Mouse (Mus musculus) CH12.LX (cell line): ENCODE results near the gene Kctd10. TPM values are rescaled to one million over a fixed set of nuclear protein-coding genes. Genes with fewer than 3 reads are reported as not detected.

Source experiments
- DNase-seq: peaks from one replicate; pipeline ENCODE4 v3.0.0-alpha.2; 2013; ENCODE audit errors: extremely low read depth
- H3K27ac ChIP-seq: 2 replicates; pipeline ENCODE4 v1.5.1; 2012; ENCODE audit warnings: low read depth, mild to moderate bottlenecking, control low read depth, moderate library complexity; ENCODE audit not compliant: insufficient read depth
- H3K27me3 ChIP-seq: replicated peaks from 2 replicates; pipeline ENCODE3; 2012; ENCODE audit warnings: inconsistent platforms
- H3K36me3 ChIP-seq, 2 experiments: replicated peaks in 1 of 2; 2 replicates each; pipeline versions ENCODE3 to v1.6.1; 2012; ENCODE audit warnings: inconsistent platforms in 1 of 2, low read length in 1 of 2, mild to moderate bottlenecking in 1 of 2, mixed read lengths in 1 of 2, moderate library complexity in 1 of 2; ENCODE audit not compliant: control insufficient read depth in 1 of 2, insufficient read depth in 1 of 2
- H3K4me1 ChIP-seq, 2 experiments: 2 replicates each; pipeline ENCODE4 v1.6.1; 2012; ENCODE audit warnings: inconsistent platforms in 1 of 2, moderate library complexity in 1 of 2; ENCODE audit not compliant: insufficient read depth in 2 of 2, control insufficient read depth in 1 of 2
- H3K4me2 ChIP-seq: 2 replicates; pipeline ENCODE4 v1.6.1; 2012; ENCODE audit warnings: low read depth, mild to moderate bottlenecking, control low read depth; ENCODE audit not compliant: poor library complexity, insufficient read depth, severe bottlenecking
- H3K4me3 ChIP-seq, 3 experiments: fragments of 150-350 bp in 1 of 3; sonication (generic) in 1 of 3; replicated peaks in 1 of 3; 2 replicates each; pipeline versions ENCODE3 to v1.5.1; 2011 to 2012; ENCODE audit warnings: low read depth in 2 of 3, low read length in 2 of 3, mild to moderate bottlenecking in 2 of 3, moderate library complexity in 2 of 3, control low read depth in 1 of 3, improper control_type of control experiment in 1 of 3, inconsistent platforms in 1 of 3, mixed read lengths in 1 of 3; ENCODE audit not compliant: poor library complexity in 1 of 3
- H3K79me2 ChIP-seq: replicated peaks from 2 replicates; pipeline ENCODE4 v1.6.1; 2012; ENCODE audit warnings: mild to moderate bottlenecking, moderate library complexity; ENCODE audit not compliant: control insufficient read depth, poor library complexity, insufficient read depth, severe bottlenecking; ENCODE audit errors: extremely low read depth
- H3K9ac ChIP-seq: 2 replicates; pipeline ENCODE4 v1.6.1; 2012; ENCODE audit warnings: low read depth, mild to moderate bottlenecking, control low read depth, moderate library complexity; ENCODE audit not compliant: insufficient read depth
- H3K9me3 ChIP-seq: replicated peaks from 2 replicates; pipeline ENCODE3; 2012; ENCODE audit warnings: low read length, inconsistent platforms, mixed read lengths
- CHD1 ChIP-seq: IDR thresholded peaks from 2 replicates; pipeline ENCODE4 v1.6.1; 2012; ENCODE audit warnings: low read depth, low read length, improper control_type of control experiment, inconsistent platforms
- CHD2 ChIP-seq: IDR thresholded peaks from 2 replicates; pipeline ENCODE4 v1.6.1; 2011; ENCODE audit warnings: low read length, improper control_type of control experiment
- IRF4 ChIP-seq: IDR thresholded peaks from 2 replicates; pipeline ENCODE4 v1.6.1; 2014; ENCODE audit warnings: low read depth, mild to moderate bottlenecking, inconsistent platforms, low read length, improper control_type of control experiment
- JUN ChIP-seq: IDR thresholded peaks from 2 replicates; pipeline ENCODE4 v1.6.1; 2011; ENCODE audit warnings: low read depth, mild to moderate bottlenecking, low read length, improper control_type of control experiment, moderate library complexity; ENCODE audit not compliant: insufficient read depth
- KAT2A ChIP-seq: IDR thresholded peaks from 2 replicates; pipeline ENCODE4 v1.6.1; 2012; ENCODE audit warnings: low read length, improper control_type of control experiment, inconsistent platforms; ENCODE audit not compliant: insufficient replicate concordance
- MAFK ChIP-seq: IDR thresholded peaks from 2 replicates; pipeline ENCODE4 v1.6.1; 2011; ENCODE audit warnings: low read length, improper control_type of control experiment; ENCODE audit not compliant: insufficient replicate concordance
- MAX ChIP-seq: IDR thresholded peaks from 2 replicates; pipeline ENCODE4 v1.6.1; 2011; ENCODE audit warnings: low read length, improper control_type of control experiment
- MAZ ChIP-seq: IDR thresholded peaks from 2 replicates; pipeline ENCODE4 v1.6.1; 2012; ENCODE audit warnings: low read depth, mild to moderate bottlenecking, inconsistent platforms, low read length, improper control_type of control experiment, moderate library complexity
- MYC ChIP-seq: IDR thresholded peaks from 2 replicates; pipeline ENCODE4 v1.6.1; 2011; ENCODE audit warnings: low read depth, mild to moderate bottlenecking, improper control_type of control experiment, low read length
- NRF1 ChIP-seq: IDR thresholded peaks from 2 replicates; pipeline ENCODE4 v1.6.1; 2014; ENCODE audit warnings: low read depth, mild to moderate bottlenecking, inconsistent platforms, low read length, improper control_type of control experiment, moderate library complexity
- PAX5 ChIP-seq: IDR thresholded peaks from 2 replicates; pipeline ENCODE4 v1.6.1; 2012; ENCODE audit warnings: low read length, inconsistent platforms, mixed read lengths
- POLR2AphosphoS2 ChIP-seq: IDR thresholded peaks from 2 replicates; pipeline ENCODE4 v1.6.1; 2011; ENCODE audit warnings: low read depth, low read length, improper control_type of control experiment
- RAD21 ChIP-seq: IDR thresholded peaks from 2 replicates; pipeline ENCODE4 v1.6.1; 2011; ENCODE audit warnings: low read depth, mild to moderate bottlenecking, low read length, improper control_type of control experiment, moderate library complexity
- RCOR1 ChIP-seq: conservative IDR thresholded peaks from 2 replicates; pipeline ENCODE4 v1.6.1; 2012; ENCODE audit warnings: low read depth, mild to moderate bottlenecking, inconsistent platforms, low read length, improper control_type of control experiment
- SMC3 ChIP-seq: IDR thresholded peaks from 2 replicates; pipeline ENCODE4 v1.6.1; 2011; ENCODE audit warnings: low read depth, low read length, improper control_type of control experiment
- TBP ChIP-seq: conservative IDR thresholded peaks from 2 replicates; pipeline ENCODE4 v1.6.1; 2011; ENCODE audit warnings: low read depth, low read length, improper control_type of control experiment
- TCF12 ChIP-seq: IDR thresholded peaks from 2 replicates; pipeline ENCODE4 v1.6.1; 2014; ENCODE audit warnings: low read depth, mild to moderate bottlenecking, inconsistent platforms, low read length, improper control_type of control experiment
- USF1 ChIP-seq: IDR thresholded peaks from 2 replicates; pipeline ENCODE4 v1.6.1; 2014; ENCODE audit warnings: low read depth, mild to moderate bottlenecking, inconsistent platforms, low read length, improper control_type of control experiment
- USF2 ChIP-seq: conservative IDR thresholded peaks from 2 replicates; pipeline ENCODE4 v1.6.1; 2011; ENCODE audit warnings: low read depth, low read length, improper control_type of control experiment
- ZC3H11A ChIP-seq: IDR thresholded peaks from 2 replicates; pipeline ENCODE4 v1.6.1; 2012; ENCODE audit warnings: low read depth, mild to moderate bottlenecking, inconsistent platforms, low read length, improper control_type of control experiment
- ZKSCAN1 ChIP-seq: IDR thresholded peaks from 2 replicates; pipeline ENCODE4 v1.6.1; 2012; ENCODE audit warnings: low read depth, inconsistent platforms, low read length, improper control_type of control experiment, borderline replicate concordance
- ZMIZ1 ChIP-seq: IDR thresholded peaks from 2 replicates; pipeline ENCODE4 v1.6.1; 2012; ENCODE audit warnings: low read depth, mild to moderate bottlenecking, inconsistent platforms, low read length, improper control_type of control experiment
- ZNF384 ChIP-seq: IDR thresholded peaks from 2 replicates; pipeline ENCODE4 v1.6.1; 2012; ENCODE audit warnings: low read depth, low read length, improper control_type of control experiment, inconsistent platforms
- dilution Hi-C: fragments of 300-500 bp; cut with MboI; formaldehyde crosslinking; loops from 2 replicates; pipeline ENCODE4 v1.14.3; 2020; ENCODE audit warnings: low sequenced_read_pairs; ENCODE audit not compliant: extremely low pct_unique_long_range_greater_than_20kb, extremely low pct_ligation_motif_present
- in situ Hi-C: fragments of 300-500 bp; cut with MboI; formaldehyde crosslinking; loops from 3 replicates; pipeline ENCODE4 v1.14.3; 2019; ENCODE audit warnings: low sequenced_read_pairs, low pct_ligation_motif_present, low pct_unique_long_range_greater_than_20kb, mixed read lengths
- polyA plus RNA-seq: library from polyadenylated mRNA; unstranded; fragments of >175 nt; gene quantifications from 2 replicates; pipeline ENCODE4 v1.2.1, GENCODE M21; 2012; ENCODE audit warnings: low read depth; ENCODE audit not compliant: insufficient read length
- total RNA-seq, 2 experiments: library from RNA; depleted of rRNA; stranded (reverse); fragments of 300-350 nt in 1 of 2; fragments of >200 nt in 1 of 2; gene quantifications; 2 replicates each; pipeline ENCODE4 v1.2.3; 2012 to 2014

Gene Kctd10
- total and polyA plus RNA-seq, 3 experiments, result 37.5 to 39.5 (median 39.3) TPM

DNA sequence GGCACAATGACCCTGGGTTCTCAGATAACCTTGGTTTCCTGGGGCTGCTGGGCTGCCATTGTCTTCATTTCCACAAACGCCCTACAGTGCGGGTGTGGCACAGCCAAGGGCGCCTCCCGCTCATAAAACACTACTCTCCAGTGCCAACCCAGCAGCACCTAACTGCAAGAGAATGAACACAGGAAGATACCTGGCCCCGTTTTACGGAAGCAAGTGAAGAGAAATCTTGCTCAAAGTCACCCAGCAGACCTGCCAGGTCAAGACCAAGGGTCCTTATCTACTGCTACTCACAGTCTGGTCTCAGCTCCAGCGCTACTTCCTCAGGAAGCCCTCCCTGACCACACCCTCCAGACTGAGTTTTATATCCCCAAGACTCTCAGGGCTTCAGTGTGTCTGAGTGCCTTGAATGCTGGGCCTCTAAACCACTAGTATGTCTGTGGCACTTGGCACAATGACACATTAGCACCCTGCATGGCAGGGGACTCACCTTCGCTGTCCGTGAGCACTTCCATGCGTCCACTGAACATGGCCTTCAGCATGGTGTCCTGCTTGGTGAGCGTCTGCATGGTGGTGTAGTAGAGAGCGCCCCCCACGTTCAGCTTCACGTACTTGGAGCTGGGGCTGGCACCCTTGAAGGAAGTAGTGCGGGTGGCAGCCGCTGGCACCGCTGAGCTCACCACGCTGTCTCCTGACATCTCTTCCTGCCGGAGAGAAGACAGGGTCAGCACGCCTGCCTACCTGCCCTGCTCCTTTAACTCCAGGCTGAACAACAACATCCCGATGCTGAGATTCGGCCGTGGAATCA, 5.7 kb downstream of the Kctd10 start:
- no peak for DNase-seq
- H3K9ac ChIP-seq, result no peak overlapping the region
- H3K4me2 ChIP-seq, result no peak overlapping the region
- in situ Hi-C loops (no loop called here), dilution Hi-C loops (no loop called here)
- H3K27me3 ChIP-seq, result no peaks in the 10 kb centered on the region
- no peak overlapping the region for H3K27ac ChIP-seq
- peaks cover 41 to 78% of the 10 kb centered on the region in 2 experiments for H3K36me3 ChIP-seq
- TF ChIP-seq JUN (no peak), TBP (no peak), MAFK (no peak), POLR2AphosphoS2 (no peak), RCOR1 (no peak), KAT2A (no peak), PAX5 (no peak), TCF12 (no peak), SMC3 (no peak), CHD2 (no peak)
- no peaks in the 10 kb centered on the region; the same call in 1 of the 2 replicates for H3K79me2 ChIP-seq
- H3K4me1 ChIP-seq, result peaks cover 0 to 17% of the 10 kb centered on the region in 2 experiments; a peak in 3 of 4 replicates
- no peak overlapping the region for H3K4me3 ChIP-seq
- H3K9me3 ChIP-seq, result no peaks in the 10 kb centered on the region

DNA sequence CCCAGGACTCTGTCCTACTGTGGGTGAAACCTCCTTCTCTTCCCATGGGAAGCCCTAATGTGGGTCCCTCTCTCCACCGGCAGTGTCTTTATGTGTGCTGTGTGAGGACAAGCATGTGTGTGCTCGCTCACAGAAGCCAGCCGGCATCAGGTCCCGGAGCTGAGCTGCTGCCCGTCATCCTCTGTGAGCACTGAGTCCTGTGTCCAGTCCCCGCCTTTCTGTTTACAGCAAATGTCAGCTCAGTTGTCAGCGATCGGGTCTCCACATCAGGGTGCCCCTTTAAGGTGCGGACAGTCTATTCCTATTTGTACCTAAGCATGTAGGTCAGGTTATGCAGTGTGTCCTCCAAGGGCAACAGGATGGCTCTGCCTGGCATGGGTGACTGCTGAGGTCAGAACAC, 6.7 kb downstream of the Kctd10 start:
- in situ Hi-C loops (no loop called here), dilution Hi-C loops (no loop called here)
- DNase-seq, result no peak
- Histone ChIP-seq H3K9me3 (no peaks in the 10 kb centered on the region), H3K4me2 (no peak overlapping the region), H3K36me3 (peaks cover 46 to 88% of the 10 kb centered on the region in 2 experiments), H3K27ac (no peak overlapping the region), H3K4me3 (no peak overlapping the region), H3K4me1 (peaks cover 0 to 9% of the 10 kb centered on the region in 2 experiments; a peak in 3 of 4 replicates), H3K27me3 (no peaks in the 10 kb centered on the region), H3K9ac (no peak overlapping the region), H3K79me2 (no peaks in the 10 kb centered on the region; the same call in 1 of the 2 replicates)
- TF ChIP-seq MYC, result no peak
- TF ChIP-seq RCOR1, result no peak
- no peak for TF ChIP-seq JUN
- no peak for TF ChIP-seq TBP
- TF ChIP-seq MAZ, result no peak
- TF ChIP-seq ZKSCAN1, result no peak
- TF ChIP-seq CHD1, result no peak
- no peak for TF ChIP-seq NRF1
- TF ChIP-seq USF1, result no peak
- no peak for TF ChIP-seq MAX
- no peak for TF ChIP-seq ZMIZ1
- no peak for TF ChIP-seq ZC3H11A
- TF ChIP-seq ZNF384, result no peak
- no peak for TF ChIP-seq SMC3
- TF ChIP-seq USF2, result no peak
- TF ChIP-seq POLR2AphosphoS2, result no peak
- no peak for TF ChIP-seq IRF4
- TF ChIP-seq RAD21, result no peak
